Mouse (Mus musculus): ENCODE measurements around the gene 4930402H24Rik. TPM values are rescaled to one million over a fixed set of nuclear protein-coding genes. Genes with fewer than 3 reads are reported as not detected.

Gene 4930402H24Rik
- polyA plus RNA-seq, 1 experiment from 2014 or later, result 11.0 TPM

GRCm38 (mm10) chr2:130814492-130814891 is 91.7 kb downstream of the 4930402H24Rik start:
- no peak for DNase-seq (ENCODE audit: low spot score)

GRCm38 (mm10) chr2:130813729-130814128 is 92.5 kb downstream of the 4930402H24Rik start:
- DNase-seq (ENCODE audit: low spot score), result no peak

GRCm38 (mm10) chr2:130812487-130812886 is 93.7 kb downstream of the 4930402H24Rik start:
- peak; percentile 4 for DNase-seq (ENCODE audit: low spot score)

GRCm38 (mm10) chr2:130805146-130805545 is 101.1 kb downstream of the 4930402H24Rik start:
- no peak for DNase-seq (ENCODE audit: low spot score)

- DNase-seq (ENCODE audit: low spot score), result no peak
Measured at GRCm38 (mm10) chr2:130803706-130804105, 102.5 kb downstream of the 4930402H24Rik start.

- DNase-seq (ENCODE audit: low spot score), result no peak
Measured at GRCm38 (mm10) chr2:130795731-130796130, 110.5 kb downstream of the 4930402H24Rik start.

GRCm38 (mm10) chr2:130791722-130792121 is 114.5 kb downstream of the 4930402H24Rik start:
- no peak for DNase-seq (ENCODE audit: low spot score)

GRCm38 (mm10) chr2:130789642-130790041 is 116.6 kb downstream of the 4930402H24Rik start:
- no peak for DNase-seq (ENCODE audit: low spot score)

GRCm38 (mm10) chr2:130789039-130789438 is 117.2 kb downstream of the 4930402H24Rik start:
- no peak for DNase-seq (ENCODE audit: low spot score)

- DNase-seq (ENCODE audit: low spot score), result no peak
Measured at GRCm38 (mm10) chr2:130784939-130785338, 121.3 kb downstream of the 4930402H24Rik start.

- DNase-seq (ENCODE audit: low spot score), result no peak
Measured at GRCm38 (mm10) chr2:130780615-130781303, 125.4 kb downstream of the 4930402H24Rik start.

GRCm38 (mm10) chr2:130779935-130780334 is 126.3 kb downstream of the 4930402H24Rik start:
- no peak for DNase-seq (ENCODE audit: low spot score)

GRCm38 (mm10) chr2:130776610-130777009 is 129.6 kb downstream of the 4930402H24Rik start:
- DNase-seq (ENCODE audit: low spot score), result no peak

- peak; percentile 17 for DNase-seq (ENCODE audit: low spot score)
Measured at GRCm38 (mm10) chr2:130767483-130767882, 138.7 kb downstream of the 4930402H24Rik start.

GRCm38 (mm10) chr2:130765396-130765795 is 140.8 kb downstream of the 4930402H24Rik start:
- no peak for DNase-seq (ENCODE audit: low spot score)

GRCm38 (mm10) chr2:130760876-130761275 is 145.3 kb downstream of the 4930402H24Rik start:
- DNase-seq (ENCODE audit: low spot score), result no peak

GRCm38 (mm10) chr2:130755061-130755607 is 151.1 kb downstream of the 4930402H24Rik start:
- no peak for DNase-seq (ENCODE audit: low spot score)

GRCm38 (mm10) chr2:130754596-130754995 is 151.6 kb downstream of the 4930402H24Rik start:
- DNase-seq (ENCODE audit: low spot score), result no peak

GRCm38 (mm10) chr2:130750449-130750848 is 155.8 kb downstream of the 4930402H24Rik start:
- DNase-seq (ENCODE audit: low spot score), result no peak

GRCm38 (mm10) chr2:130749708-130750107 is 156.5 kb downstream of the 4930402H24Rik start:
- DNase-seq (ENCODE audit: low spot score), result no peak

- DNase-seq (ENCODE audit: low spot score), result no peak
Measured at GRCm38 (mm10) chr2:130743576-130743975, 162.6 kb downstream of the 4930402H24Rik start.

GRCm38 (mm10) chr2:130740096-130740495 is 166.1 kb downstream of the 4930402H24Rik start:
- no peak for DNase-seq (ENCODE audit: low spot score)

GRCm38 (mm10) chr2:130738019-130738418 is 168.2 kb downstream of the 4930402H24Rik start:
- DNase-seq (ENCODE audit: low spot score), result no peak

All from thymus, postnatal 0 days (tissue).